Mouse (Mus musculus): ENCODE results near the gene Neu3.

- TF ChIP-seq FLI1 (IDR thresholded peaks at IDR 0.05; ENCODE audit: low read length): no peak
- no peak for TF ChIP-seq GATA1 (IDR thresholded peaks at IDR 0.05; ENCODE audit: borderline replicate concordance, low read length)
Measured at GRCm38 (mm10) chr7:99851618-99852017, 23.4 kb upstream of the Neu3 start.

All from megakaryocyte, embryonic 14.5 days (primary cell).